Mouse (Mus musculus) lung, postnatal 0 days (tissue): ENCODE measurements around the gene Gm867.

Source experiments
- CTCF ChIP-seq: IDR thresholded peaks from 2 replicates; pipeline ENCODE4 v1.5.1; 2016; ENCODE audit warnings: antibody characterized with exemption, mild to moderate bottlenecking
- EP300 ChIP-seq: IDR thresholded peaks from 2 replicates; pipeline ENCODE4 v1.6.1; 2016; ENCODE audit warnings: antibody characterized with exemption, mild to moderate bottlenecking, control low read depth

DNA sequence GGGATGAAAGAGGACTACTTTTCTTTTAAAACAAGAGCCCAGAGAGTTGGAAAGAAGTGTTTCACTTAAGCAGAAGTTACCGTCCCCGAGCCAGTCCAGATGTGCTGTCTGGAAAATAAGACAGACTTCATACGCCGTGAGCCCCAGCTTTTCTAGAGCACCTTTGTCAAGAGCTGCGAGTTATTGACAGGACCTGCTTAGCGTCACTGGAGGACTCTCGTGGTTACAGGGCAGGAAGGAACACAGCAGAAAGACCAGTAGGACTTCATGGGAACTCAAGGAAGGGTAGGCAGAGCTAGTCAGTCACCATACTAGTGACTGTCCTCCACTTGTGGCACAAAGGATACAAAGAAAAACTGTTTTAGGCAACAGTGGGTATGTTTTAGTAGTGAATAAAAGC lies 24.9 kb downstream of the Gm867 start:
- TF ChIP-seq CTCF (no peak), EP300 (no peak)
